Mouse (Mus musculus): Measurements from ENCODE around the gene Etfa.

Etfa gene

DNA sequence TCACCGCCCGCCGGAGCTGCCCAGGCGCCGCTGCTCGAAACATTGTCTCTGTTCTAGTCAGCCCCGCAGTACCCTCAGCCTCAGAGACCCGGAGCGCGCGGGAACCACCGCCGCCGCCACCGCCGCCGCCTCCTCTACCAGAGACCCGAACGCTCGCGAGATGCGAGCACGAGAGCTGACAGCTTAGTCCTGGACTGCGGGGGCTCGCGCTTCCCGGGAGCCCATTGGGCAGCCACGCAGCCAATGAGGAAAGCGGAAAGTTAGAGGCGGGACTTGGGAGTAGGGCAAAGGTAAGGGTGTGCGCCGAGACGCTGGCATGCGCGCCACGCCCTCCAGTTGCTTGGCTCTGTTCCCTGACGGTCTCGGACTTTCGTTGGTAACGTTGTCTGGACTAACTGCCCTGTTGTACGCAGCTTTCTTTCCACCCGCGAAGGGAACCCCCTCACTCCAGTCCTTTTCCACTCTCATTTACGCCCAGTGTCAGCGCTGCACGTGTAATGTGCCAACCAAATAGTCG lies at the start of gene Etfa:
Gene Etfa, minus strand, starts transcription at position 217 of the 517 bp plus-strand sequence.
- DNase-seq (ENCODE audit: low spot score): peak; percentile 97

DNA sequence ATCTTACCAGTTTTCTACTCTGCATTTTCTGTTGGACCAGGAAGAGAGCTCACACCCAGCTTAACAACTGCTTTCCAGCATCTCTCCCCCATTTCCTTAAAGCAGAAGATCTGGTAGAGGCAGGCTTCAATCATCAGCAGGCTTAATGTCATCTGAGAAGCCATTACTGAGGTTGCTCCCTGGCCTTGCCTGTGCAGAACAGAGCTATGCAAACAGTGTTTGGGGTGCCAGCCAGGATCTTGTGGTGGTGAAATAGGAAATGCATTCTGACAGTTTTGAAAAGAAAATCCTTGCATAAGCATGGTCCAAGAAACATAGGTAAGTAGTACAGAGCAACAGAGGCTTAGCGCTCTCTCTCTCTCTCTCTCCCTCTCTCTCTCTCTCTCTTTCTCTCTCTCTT lies 48.9 kb upstream of the Etfa start:
- DNase-seq (ENCODE audit: low spot score): no peak

DNA sequence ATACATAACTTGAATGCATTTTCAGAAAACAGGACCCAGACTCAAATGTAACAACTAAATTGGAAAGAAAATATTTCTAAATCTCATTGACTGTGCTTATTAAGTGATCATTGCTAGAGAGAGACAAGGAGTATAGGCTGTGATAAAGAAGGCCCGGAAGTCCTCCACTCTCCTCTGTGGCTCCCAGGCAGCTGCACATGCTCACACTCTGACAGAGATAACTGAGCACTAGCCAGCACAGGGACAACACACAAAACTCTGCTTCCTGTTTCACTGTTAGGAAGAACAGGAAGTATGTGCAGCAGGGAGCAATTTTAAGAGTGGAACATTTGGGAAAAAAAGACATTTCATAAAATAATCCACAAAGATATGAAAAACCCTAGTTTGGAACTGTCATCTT lies 42.9 kb upstream of the Etfa start:
- DNase-seq (ENCODE audit: low spot score): no peak

- DNase-seq (ENCODE audit: low spot score): no peak
These were observed 37.4 kb upstream of the Etfa start for GRCm38 (mm10) chr9:55549302-55549890.

DNA sequence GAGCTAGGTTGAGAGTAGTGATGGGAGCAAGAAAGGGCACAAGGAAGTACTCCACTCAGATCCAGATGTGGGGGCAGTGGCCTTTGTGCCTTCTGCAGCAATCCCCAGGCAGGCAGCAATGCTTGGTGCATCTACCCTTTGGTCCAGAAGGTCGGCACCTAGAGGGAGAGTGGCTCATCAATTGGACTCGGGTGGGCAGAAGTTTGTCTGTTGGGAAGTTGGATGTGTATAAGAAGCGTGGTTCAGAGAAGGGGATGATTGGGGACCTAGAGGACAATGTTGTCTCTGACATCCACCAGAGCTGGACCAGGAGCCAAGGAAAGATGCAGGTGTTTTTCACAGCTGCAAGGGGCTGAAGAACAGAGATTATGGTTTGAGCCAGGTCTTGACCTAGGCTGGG lies 36.8 kb upstream of the Etfa start:
- no peak for DNase-seq (ENCODE audit: low spot score)

GRCm38 (mm10) chr9:55546176-55547010 lies 34.4 kb upstream of the Etfa start:
- peak; percentile 26 for DNase-seq (ENCODE audit: low spot score)

GRCm38 (mm10) chr9:55545556-55546175 lies 33.6 kb upstream of the Etfa start:
- no peak for DNase-seq (ENCODE audit: low spot score)

DNA sequence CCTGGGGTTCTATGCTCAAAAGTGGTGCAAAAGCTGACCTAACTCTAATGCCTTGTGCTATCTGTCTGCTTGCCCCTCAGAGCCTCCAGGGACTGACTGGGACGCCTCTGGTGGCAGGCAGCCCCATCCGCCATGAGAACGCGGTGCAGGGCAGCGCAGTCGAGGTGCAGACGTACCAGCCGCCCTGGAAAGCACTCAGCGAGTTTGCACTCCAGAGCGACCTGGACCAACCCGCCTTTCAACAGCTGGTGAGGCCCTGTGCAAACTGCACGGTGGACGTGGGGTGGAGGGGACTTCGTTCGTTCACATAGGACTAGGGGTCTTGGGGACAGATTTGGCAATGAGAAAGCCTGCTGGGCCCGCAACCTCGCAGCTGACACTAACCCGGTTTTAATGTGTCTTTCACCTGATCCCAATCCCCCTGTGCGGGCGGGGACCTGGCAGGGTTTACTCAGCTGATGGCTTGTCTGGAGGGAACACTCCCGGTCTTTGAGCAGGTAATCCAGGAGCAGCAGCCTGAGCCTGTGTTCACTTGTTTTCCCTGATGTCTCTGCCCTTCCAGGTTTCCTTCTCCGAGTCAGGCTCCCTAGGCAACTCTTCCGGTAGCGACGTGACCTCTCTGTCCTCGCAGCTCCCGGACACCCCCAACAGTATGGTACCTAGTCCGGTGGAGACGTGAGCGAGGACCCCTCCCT lies 33.0 kb upstream of the Etfa start:
- DNase-seq (ENCODE audit: low spot score): no peak

DNA sequence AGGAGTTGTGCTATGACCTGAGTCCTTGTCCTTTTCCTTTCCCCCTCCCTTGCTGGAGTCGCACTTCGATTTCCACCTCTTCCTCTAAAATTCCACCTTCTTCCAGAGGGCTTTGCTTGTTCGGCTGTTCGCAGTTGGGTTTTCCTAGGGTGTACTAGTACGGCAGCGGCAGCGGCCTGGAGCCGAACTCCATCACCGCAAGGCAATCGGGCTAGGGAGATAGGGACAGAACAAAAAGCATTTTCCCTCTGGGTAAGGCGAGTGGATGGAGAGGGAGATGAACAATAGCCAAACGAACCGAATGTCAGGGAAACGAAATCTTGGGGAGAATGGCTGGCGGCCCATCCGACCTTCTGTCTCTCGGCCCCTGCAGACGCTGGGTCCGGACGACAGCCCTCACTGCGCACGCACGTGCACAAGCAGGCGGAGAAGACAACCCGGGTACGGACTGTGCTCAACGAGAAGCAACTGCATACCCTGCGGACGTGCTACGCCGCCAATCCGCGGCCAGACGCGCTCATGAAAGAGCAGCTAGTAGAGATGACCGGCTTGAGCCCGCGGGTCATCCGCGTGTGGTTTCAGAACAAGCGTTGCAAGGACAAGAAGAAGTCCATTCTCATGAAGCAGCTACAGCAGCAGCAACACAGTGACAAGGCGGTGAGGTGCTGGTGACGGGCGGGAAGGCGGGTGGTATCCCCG lies 31.8 kb upstream of the Etfa start:
- DNase-seq (ENCODE audit: low spot score): no peak

DNA sequence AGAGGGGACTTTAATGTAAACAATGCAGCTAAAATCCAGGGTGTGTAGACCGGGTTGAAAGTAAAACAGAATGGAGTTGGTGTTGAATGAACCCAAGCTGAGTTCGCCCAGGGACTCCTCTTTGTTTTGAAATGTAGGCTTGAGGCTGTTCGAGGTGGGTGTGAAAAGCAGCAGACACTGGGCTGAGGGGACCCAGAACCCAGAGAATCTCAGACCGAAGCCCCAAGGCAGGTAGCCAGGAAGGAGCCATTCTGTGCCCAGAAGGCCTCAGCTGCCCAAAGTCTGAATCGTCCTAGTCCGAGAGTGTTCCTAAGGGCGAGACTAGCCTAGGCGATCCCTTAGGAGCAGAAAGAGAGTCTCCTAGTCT lies 31.3 kb upstream of the Etfa start:
- DNase-seq (ENCODE audit: low spot score): no peak

- no peak for DNase-seq (ENCODE audit: low spot score)
These were observed 30.6 kb upstream of the Etfa start for GRCm38 (mm10) chr9:55542366-55543325.

GRCm38 (mm10) chr9:55541681-55542365 lies 29.8 kb upstream of the Etfa start:
- DNase-seq (ENCODE audit: low spot score): no peak

GRCm38 (mm10) chr9:55540888-55541287 lies 28.8 kb upstream of the Etfa start:
- DNase-seq (ENCODE audit: low spot score): peak; percentile 18

- DNase-seq (ENCODE audit: low spot score): no peak
These were observed 28.3 kb upstream of the Etfa start for GRCm38 (mm10) chr9:55540391-55540770.

- no peak for DNase-seq (ENCODE audit: low spot score)
These were observed 27.8 kb upstream of the Etfa start for GRCm38 (mm10) chr9:55539661-55540390.

GRCm38 (mm10) chr9:55539006-55539405 lies 27.0 kb upstream of the Etfa start:
- DNase-seq (ENCODE audit: low spot score): no peak

DNA sequence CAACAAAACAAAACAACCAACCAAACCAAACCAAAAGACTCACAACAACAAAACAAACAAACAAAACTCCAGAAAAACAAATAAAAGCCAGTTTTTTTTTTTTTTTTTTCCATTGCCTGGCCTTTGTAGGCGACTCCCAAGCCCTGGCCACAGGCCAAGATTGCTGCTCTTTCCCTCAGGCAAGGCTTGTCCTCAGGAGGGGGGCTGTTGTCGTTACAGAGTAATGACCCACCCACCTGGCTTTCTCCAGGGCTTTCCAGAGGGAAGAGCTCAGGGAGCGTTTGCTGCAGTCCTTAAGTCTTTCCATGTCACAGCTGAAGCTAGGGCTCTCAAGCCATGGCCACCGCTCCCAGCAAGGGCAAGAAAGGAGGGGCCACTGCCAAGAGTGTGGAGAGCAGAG lies 26.3 kb upstream of the Etfa start, which contains the start of gene Isl2:
Gene Isl2, plus strand, starts transcription at position 296 of the 400 bp plus-strand sequence.
- no peak for DNase-seq (ENCODE audit: low spot score)

GRCm38 (mm10) chr9:55535907-55536306 lies 23.9 kb upstream of the Etfa start:
- no peak for DNase-seq (ENCODE audit: low spot score)

- no peak for DNase-seq (ENCODE audit: low spot score)
These were observed 13.7 kb upstream of the Etfa start for GRCm38 (mm10) chr9:55525716-55526115.
